Mouse (Mus musculus): ENCODE results near the gene Gm13691. TPM values are rescaled to one million over a fixed set of nuclear protein-coding genes. Genes with fewer than 3 reads are reported as not detected.

The Gm13691 gene
- total RNA-seq (2023) = 1 to 10 TPM; 1.6 TPM

GRCm38 (mm10) chr2:83990253-83990652, at the start of gene Gm13691:
Gene Gm13691 (plus strand): TSS chr2:83990553.

DNA sequence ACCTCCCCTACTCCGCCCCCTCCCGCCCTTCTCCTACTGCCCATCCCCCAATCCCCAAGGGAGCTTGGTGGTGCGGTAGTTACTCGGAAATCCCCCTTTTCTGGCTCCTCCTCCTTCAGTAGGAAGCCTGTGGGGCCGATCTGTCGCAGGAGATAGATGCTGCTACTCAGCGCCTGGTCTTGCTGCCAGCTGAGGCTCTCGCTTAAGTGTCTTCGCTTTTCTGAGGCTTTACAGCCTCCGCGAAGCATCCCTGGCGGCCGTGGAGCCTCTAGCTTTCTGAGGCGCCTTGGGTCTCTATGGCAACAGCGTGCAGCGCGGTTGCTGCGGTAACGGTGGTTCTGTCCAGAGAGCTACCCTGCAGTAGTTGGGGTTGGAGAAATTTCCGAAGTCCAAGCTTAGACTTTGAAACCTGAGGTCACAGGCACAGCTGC, 49.4 kb upstream of the Gm13691 start, which contains the start of gene Zswim2:
Gene Zswim2, minus strand, starts transcription at position 298 of the 431 bp plus-strand sequence.

DNA sequence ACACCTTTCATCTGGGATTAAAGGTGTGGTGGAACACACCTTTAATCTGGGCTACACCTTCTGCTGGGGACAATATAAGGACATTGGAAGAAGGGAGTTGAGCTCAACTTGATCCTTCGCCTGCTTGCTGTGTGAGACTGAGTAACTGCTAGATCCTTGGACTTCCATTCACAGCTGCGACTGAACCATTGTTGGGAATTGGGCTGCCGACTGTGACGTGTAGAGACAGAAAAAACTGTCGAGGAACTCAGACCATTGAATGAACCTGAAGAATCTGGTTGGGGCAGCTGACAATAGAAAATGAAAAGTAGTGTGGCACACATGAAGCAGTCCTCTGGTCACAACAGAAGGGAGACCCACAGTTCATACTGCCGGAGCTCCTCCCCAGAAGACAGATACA, 35.0 kb upstream of the Gm13691 start, which contains the start of gene Gm13698:
Gene Gm13698, plus strand, starts transcription at position 301 of the 400 bp plus-strand sequence.

DNA sequence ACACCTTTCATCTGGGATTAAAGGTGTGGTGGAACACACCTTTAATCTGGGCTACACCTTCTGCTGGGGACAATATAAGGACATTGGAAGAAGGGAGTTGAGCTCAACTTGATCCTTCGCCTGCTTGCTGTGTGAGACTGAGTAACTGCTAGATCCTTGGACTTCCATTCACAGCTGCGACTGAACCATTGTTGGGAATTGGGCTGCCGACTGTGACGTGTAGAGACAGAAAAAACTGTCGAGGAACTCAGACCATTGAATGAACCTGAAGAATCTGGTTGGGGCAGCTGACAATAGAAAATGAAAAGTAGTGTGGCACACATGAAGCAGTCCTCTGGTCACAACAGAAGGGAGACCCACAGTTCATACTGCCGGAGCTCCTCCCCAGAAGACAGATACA, 29.1 kb upstream of the Gm13691 start, which contains the start of gene Gm13693:
Gene Gm13693, plus strand, starts transcription at position 301 of the 400 bp plus-strand sequence.

GRCm38 (mm10) chr2:83967013-83967412, 23.3 kb upstream of the Gm13691 start, which contains the start of gene Gm13695:
Gene Gm13695 (plus strand): TSS chr2:83967313.

GRCm38 (mm10) chr2:83972823-83973222, 17.5 kb upstream of the Gm13691 start, which contains the start of gene Gm13696:
Gene Gm13696 (plus strand): TSS chr2:83973123.

GRCm38 (mm10) chr2:83978633-83979032, 11.7 kb upstream of the Gm13691 start, which contains the start of gene Gm13694:
Gene Gm13694 (plus strand): TSS chr2:83978933.

DNA sequence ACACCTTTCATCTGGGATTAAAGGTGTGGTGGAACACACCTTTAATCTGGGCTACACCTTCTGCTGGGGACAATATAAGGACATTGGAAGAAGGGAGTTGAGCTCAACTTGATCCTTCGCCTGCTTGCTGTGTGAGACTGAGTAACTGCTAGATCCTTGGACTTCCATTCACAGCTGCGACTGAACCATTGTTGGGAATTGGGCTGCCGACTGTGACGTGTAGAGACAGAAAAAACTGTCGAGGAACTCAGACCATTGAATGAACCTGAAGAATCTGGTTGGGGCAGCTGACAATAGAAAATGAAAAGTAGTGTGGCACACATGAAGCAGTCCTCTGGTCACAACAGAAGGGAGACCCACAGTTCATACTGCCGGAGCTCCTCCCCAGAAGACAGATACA, 5.9 kb upstream of the Gm13691 start, which contains the start of gene Gm13697:
Gene Gm13697, plus strand, starts transcription at position 301 of the 400 bp plus-strand sequence.

Other genes starting within 250 kb of the Gm13691 start
- gene Fam171b, start 177.9 kb upstream of the Gm13691 start, total RNA-seq (2023) = under 1 TPM; 0.10 to 0.12 TPM
- gene Zswim2, start 49.3 kb upstream of the Gm13691 start, total RNA-seq (2023) = not detected
- gene Gm13698, start 34.9 kb upstream of the Gm13691 start, total RNA-seq (2023) = 1 to 10 TPM; 1.6 TPM
- gene Gm13693, start 29.1 kb upstream of the Gm13691 start, total RNA-seq (2023) = 1 to 10 TPM; 1.6 TPM
- 1 to 10 TPM in 1 of 2 experiments, not detected in 1; 1.6 TPM for gene Gm13695, start 23.2 kb upstream of the Gm13691 start, total RNA-seq (2023)
- gene Gm13696, start 17.4 kb upstream of the Gm13691 start, total RNA-seq (2023) = 1 to 10 TPM; 1.6 TPM
- gene Gm13694, start 11.6 kb upstream of the Gm13691 start, total RNA-seq (2023) = 1 to 10 TPM; 1.6 TPM
- gene Gm13697, start 5.8 kb upstream of the Gm13691 start, total RNA-seq (2023) = 1 to 10 TPM; 1.6 TPM

All from monocyte, adult 59 days (primary cell).